Mouse (Mus musculus) liver, embryonic 11.5 days (tissue): ENCODE measurements around the gene Gm20509. TPM values are rescaled to one million over a fixed set of nuclear protein-coding genes. Genes with fewer than 3 reads are reported as not detected.
A peak's percentile ranks its signal among the peaks of the same experiment; 100 is the strongest.
"Not testable (repeated sequence)": the region's sequence is repeated elsewhere in the genome, so short reads cannot be mapped to it uniquely, and the experiment has no call there.

ENCODE experiments used
- ATAC-seq: fragments of 200-750 bp; cut with Nextera tagmentation; replicated peaks from 2 replicates; pipeline ENCODE4 v1.8.0; 2017; ENCODE audit warnings: moderate number of reproducible peaks, mild to moderate bottlenecking, moderate TSS enrichment, moderate library complexity; ENCODE audit not compliant: low FRiP score
- DNase-seq: peaks from one replicate; pipeline ENCODE4 v3.0.0-alpha.2; 2017; ENCODE audit warnings: low spot score
- H3K27ac ChIP-seq: fragments of 300-500 bp; sonication (generic); 2 replicates; pipeline ENCODE4 v1.5.1; 2014; ENCODE audit warnings: mild to moderate bottlenecking, low read depth, low read length, control low read depth
- H3K27me3 ChIP-seq: fragments of 300-500 bp; sonication (generic); replicated peaks from 2 replicates; pipeline ENCODE4 v1.6.1; 2014; ENCODE audit warnings: low read length, mixed read lengths; ENCODE audit not compliant: control insufficient read depth, insufficient read depth
- H3K36me3 ChIP-seq: fragments of 300-500 bp; sonication (generic); 2 replicates; pipeline ENCODE4 v1.6.1; 2014; ENCODE audit warnings: mild to moderate bottlenecking, low read length, moderate library complexity, mixed read lengths; ENCODE audit not compliant: control insufficient read depth, insufficient read depth
- H3K4me1 ChIP-seq: fragments of 300-500 bp; sonication (generic); replicated peaks from 2 replicates; pipeline ENCODE4 v1.6.1; 2014; ENCODE audit warnings: low read length, mixed read lengths; ENCODE audit not compliant: control insufficient read depth, insufficient read depth
- H3K4me2 ChIP-seq: fragments of 300-500 bp; sonication (generic); 2 replicates; pipeline ENCODE4 v1.6.1; 2014; ENCODE audit warnings: mild to moderate bottlenecking, control low read depth, moderate library complexity
- H3K4me3 ChIP-seq: fragments of 300-500 bp; sonication (generic); 2 replicates; pipeline ENCODE4 v1.5.1; 2014; ENCODE audit warnings: low read depth, low read length, control low read depth
- H3K9ac ChIP-seq: fragments of 300-500 bp; sonication (generic); 2 replicates; pipeline ENCODE4 v1.6.1; 2014; ENCODE audit warnings: low read depth, low read length, control low read depth
- H3K9me3 ChIP-seq: fragments of 300-500 bp; sonication (generic); 2 replicates; pipeline ENCODE4 v1.6.1; 2016; ENCODE audit warnings: low read length, inconsistent platforms, mixed read lengths; ENCODE audit not compliant: control insufficient read depth
- WGBS: fragments of 180-500 bp; shearing (Covaris S2); extraction: QIAGEN DNeasy Blood & Tissue Kit; methylation state at CpG from one replicate; pipeline ENCODE4 v1.1.7; 2014; 5-methylcytosine and 5-hydroxymethylcytosine counted together
- polyA plus RNA-seq: library from polyadenylated mRNA; unstranded; fragments of >200 nt; fragmentation: Nextera tagmentation; extraction: Ambion mirVana; gene quantifications from 2 replicates; pipeline ENCODE4 v1.2.1, GENCODE M21; 2014

The Gm20509 gene
- polyA plus RNA-seq, 1 experiment from 2014 or later, result not detected

DNA sequence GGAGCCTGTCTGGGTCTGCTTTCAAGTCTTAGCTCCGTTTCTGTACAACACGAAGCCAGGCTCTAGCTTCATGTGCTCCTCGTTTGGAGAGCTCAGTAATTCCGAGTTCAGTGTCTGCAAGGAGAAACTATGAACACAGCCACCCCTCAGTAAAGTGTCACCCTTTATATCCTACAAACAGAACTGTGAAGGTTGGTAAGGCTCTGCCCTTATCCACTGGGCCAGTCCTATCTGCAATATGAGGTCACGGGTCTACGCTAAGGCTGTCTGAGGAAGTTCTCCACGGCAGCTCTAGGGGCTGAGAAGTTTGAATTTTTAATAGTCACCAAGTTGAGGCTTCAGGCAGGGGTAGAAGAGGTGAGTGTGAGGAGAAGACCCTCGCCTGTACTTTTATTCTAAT lies 29.8 kb upstream of the Gm20509 start:
- WGBS, result 59% methylated on average over 8 of the region's 8 CpGs
- no peak overlapping the region for H3K4me2 ChIP-seq
- H3K27me3 ChIP-seq, result no peaks in the 10 kb centered on the region
- DNase-seq (no peak), ATAC-seq (peak; percentile 30; the same call in 1 of the 2 replicates)
- no peak overlapping the region for H3K4me3 ChIP-seq
- H3K4me1 ChIP-seq, result peaks cover 4% of the 10 kb centered on the region
- H3K9me3 ChIP-seq, result no peaks in the 10 kb centered on the region
- no peak overlapping the region for H3K27ac ChIP-seq
- H3K36me3 ChIP-seq, result no peaks in the 10 kb centered on the region
- no peak overlapping the region for H3K9ac ChIP-seq

DNA sequence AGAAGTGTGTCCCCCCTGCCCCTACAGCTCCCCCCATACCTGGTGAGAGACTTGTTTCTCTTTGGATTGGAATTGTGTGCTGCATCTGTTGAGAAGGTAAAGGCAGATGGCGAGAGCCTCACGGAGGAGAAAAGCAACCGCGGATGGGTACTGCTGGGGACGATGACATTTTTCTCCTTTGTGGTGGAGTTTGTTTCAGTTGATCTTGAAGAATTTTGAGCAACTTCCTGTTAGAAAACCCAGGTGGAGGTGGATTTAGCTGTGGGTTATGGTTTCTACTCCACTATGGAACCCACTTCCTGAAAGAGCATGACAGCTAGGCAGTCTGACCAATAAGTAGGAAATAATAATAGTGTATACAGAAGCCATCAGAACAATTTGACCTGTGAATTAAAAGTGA lies 29.1 kb upstream of the Gm20509 start:
- DNase-seq, result no peak
- Histone ChIP-seq H3K27me3 (no peaks in the 10 kb centered on the region), H3K9ac (no peak overlapping the region), H3K4me2 (no peak overlapping the region), H3K36me3 (no peaks in the 10 kb centered on the region), H3K9me3 (no peaks in the 10 kb centered on the region), H3K27ac (no peak overlapping the region), H3K4me1 (no peaks in the 10 kb centered on the region; the same call in none of the 2 replicates), H3K4me3 (no peak overlapping the region)
- WGBS, result 66% methylated on average over 5 of the region's 5 CpGs
- ATAC-seq, result no peak

DNA sequence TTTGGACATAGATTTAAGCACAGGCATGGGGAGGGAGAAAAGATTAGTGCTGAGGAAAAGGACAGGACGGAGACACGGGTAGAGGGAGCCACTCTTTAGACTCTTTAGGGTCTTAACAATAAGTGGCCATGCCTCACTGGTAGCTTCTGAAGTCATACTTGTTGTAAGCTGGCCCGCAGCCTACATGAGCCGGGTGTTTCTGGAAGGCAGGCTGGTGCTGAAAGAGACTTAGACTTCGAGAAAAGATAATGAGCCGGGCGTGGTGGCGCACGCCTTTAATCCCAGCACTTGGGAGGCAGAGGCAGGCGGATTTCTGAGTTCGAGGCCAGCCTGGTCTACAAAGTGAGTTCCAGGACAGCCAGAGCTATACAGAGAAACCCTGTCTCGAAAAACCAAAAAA lies 22.9 kb upstream of the Gm20509 start:
- H3K27ac ChIP-seq, H3K9me3 ChIP-seq, H3K4me3 ChIP-seq, H3K4me2 ChIP-seq, H3K9ac ChIP-seq, H3K36me3 ChIP-seq, DNase-seq, ATAC-seq, H3K27me3 ChIP-seq, H3K4me1 ChIP-seq: not testable (repeated sequence)
- WGBS, result 78% methylated on average over 9 of the region's 12 CpGs

DNA sequence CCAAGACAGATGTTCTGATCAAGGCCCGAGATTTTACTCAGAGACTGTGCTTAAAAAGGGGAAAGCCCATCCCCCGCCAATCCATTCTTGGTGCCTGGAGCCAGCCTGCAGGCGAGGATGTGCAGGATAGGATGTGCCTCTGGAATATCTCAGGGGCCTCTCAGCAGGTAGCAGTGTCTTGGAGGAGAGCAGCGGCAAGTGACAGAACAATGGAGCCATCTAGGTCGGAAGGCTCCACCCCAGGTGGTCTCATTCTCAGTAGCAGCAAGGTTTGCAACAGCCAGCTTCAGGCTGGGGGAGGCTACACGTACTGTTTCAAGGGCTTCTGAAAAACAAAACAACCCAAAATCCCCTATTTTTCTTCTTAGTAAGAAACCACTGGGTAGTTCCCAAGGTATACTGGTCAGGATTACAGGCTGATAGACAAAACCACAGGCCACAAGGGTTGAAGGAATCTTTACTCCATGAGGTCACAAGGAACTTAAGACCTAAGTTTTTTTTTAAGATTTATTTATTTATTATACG lies 22.4 kb upstream of the Gm20509 start:
- H3K4me2 ChIP-seq, result no peak overlapping the region
- H3K4me3 ChIP-seq, result no peak overlapping the region
- WGBS, result 65% methylated on average over 7 of the region's 7 CpGs
- no peaks in the 10 kb centered on the region for H3K27me3 ChIP-seq
- no peak overlapping the region for H3K9ac ChIP-seq
- ATAC-seq, result no peak
- no peak for DNase-seq
- no peak overlapping the region for H3K27ac ChIP-seq
- no peaks in the 10 kb centered on the region for H3K4me1 ChIP-seq
- H3K9me3 ChIP-seq, result no peaks in the 10 kb centered on the region
- no peaks in the 10 kb centered on the region for H3K36me3 ChIP-seq

DNA sequence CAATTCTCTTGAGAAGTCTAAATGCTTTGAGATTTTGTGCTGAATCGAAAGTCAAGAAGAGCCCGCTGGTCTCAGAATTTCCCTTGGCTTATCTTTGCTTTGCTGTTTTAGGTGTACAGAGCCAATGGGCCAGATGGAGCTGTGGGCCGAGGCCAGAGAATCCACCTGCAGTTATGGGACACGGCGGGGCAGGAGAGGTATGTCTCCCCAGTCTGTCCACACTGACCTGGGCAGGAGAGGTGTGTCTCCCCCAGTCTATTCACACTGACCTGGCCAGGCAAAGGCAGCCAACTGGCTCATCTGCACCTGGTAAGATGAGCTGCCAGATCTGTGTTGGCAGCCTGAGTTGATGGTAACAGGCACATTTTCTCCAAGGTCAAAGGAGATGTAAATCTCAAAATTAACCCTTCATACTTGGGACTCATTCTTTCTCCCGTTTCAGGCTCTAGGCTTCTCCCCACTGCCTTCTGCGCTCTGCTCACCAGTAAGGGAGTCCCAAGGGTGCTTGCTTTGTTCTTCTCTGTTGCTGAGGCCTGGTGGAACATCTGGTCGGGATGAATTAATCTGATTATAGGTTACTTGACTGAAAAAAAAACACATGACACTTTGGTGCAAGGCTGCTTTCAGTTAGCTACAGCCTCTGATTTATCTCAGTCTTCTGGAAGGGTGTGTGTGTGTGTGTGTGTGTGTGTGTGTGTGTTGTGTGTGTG lies 19.8 kb upstream of the Gm20509 start:
- H3K9me3 ChIP-seq, result no peaks in the 10 kb centered on the region
- H3K36me3 ChIP-seq, result no peaks in the 10 kb centered on the region
- WGBS, result 80% methylated on average over 8 of the region's 8 CpGs
- H3K9ac ChIP-seq, result no peak overlapping the region
- no peak for DNase-seq
- H3K27ac ChIP-seq, result no peak overlapping the region
- H3K4me1 ChIP-seq, result peaks cover 3% of the 10 kb centered on the region
- no peak for ATAC-seq
- no peak overlapping the region for H3K4me2 ChIP-seq
- no peak overlapping the region for H3K4me3 ChIP-seq
- no peaks in the 10 kb centered on the region for H3K27me3 ChIP-seq

DNA sequence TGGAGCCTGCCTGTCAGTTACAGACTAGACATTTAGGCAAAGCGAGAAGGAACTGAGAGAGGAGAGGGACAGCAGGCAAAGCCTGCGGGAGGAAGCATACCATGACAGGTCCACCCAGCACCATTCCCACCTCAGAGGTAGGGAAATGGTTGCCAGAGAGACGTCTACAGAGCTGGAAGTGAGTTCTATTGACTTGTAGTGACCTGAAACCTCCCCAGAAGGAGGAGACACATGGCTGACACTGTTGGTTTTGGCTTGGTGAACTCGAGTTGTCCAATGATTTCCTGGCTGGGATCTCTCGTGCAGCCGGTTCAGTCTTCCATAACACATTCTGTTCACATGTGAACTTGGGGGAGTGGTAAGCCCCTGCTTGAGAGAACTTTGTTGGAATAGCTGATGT lies 18.3 kb upstream of the Gm20509 start:
- 58% methylated on average over 6 of the region's 6 CpGs for WGBS
- H3K9me3 ChIP-seq, result no peaks in the 10 kb centered on the region

DNA sequence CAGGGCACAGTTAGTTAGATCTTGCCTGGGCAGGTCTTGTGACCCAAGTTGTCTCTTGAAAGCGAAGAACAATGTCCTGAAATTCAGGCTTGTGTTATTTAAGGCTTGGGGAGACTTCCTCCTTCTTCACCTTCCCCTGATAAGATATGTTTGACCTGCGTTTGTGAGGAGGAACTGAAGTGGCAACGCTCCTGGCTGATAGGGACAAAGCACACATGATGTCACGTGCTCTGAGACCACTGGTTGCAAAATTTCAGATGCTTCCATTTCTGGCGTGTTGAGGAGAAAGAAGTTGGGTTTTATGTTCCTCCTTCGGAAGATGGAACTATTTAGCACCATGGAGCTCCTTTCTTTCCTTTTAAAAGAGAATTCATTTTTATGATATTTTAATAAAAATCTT lies 16.4 kb upstream of the Gm20509 start:
- Histone ChIP-seq H3K4me3 (no peak overlapping the region), H3K27ac (peak overlapping the region; percentile 32; the same call in 1 of the 2 replicates), H3K4me1 (peaks cover 3% of the 10 kb centered on the region), H3K4me2 (no peak overlapping the region), H3K27me3 (no peaks in the 10 kb centered on the region), H3K9me3 (no peaks in the 10 kb centered on the region), H3K36me3 (no peaks in the 10 kb centered on the region), H3K9ac (no peak overlapping the region)
- whole genome bisulfite sequencing, result 37% methylated on average over 6 of the region's 6 CpGs
- no peak for DNase-seq
- ATAC-seq, result no peak

More for the DNA sequence above, 18.3 kb upstream of the Gm20509 start:
- Histone ChIP-seq H3K27me3 (no peaks in the 10 kb centered on the region), H3K9ac (no peak overlapping the region), H3K4me1 (peaks cover 3% of the 10 kb centered on the region), H3K36me3 (no peaks in the 10 kb centered on the region), H3K4me3 (no peak overlapping the region), H3K4me2 (no peak overlapping the region), H3K27ac (no peak overlapping the region)
- DNase-seq, result no peak
- ATAC-seq, result no peak

DNA sequence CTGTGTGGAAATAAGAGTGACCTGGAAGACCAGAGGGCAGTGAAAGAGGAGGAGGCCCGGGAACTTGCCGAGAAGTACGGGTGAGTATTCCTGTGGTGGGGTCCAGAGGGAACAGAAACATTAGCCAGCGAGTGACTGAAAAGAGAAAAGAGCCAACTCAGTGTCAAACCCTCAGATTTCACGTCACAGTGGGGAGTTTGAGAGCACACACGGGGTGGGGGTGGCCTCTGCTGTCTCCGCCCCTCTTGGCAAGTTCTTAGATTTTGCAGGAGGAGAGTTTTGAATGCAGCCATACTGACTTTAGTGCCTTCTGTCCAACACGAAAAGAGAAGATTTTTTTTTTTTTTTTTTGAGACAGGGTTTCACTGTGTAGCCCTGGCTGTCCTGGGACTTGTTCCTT lies 15.1 kb upstream of the Gm20509 start:
- Histone ChIP-seq H3K4me3 (no peak overlapping the region), H3K9me3 (no peaks in the 10 kb centered on the region), H3K9ac (no peak overlapping the region), H3K36me3 (no peaks in the 10 kb centered on the region), H3K4me1 (peaks cover 3% of the 10 kb centered on the region), H3K27me3 (no peaks in the 10 kb centered on the region), H3K4me2 (no peak overlapping the region), H3K27ac (no peak overlapping the region)
- ATAC-seq, result no peak
- WGBS, result 64% methylated on average over 8 of the region's 8 CpGs
- DNase-seq, result no peak

DNA sequence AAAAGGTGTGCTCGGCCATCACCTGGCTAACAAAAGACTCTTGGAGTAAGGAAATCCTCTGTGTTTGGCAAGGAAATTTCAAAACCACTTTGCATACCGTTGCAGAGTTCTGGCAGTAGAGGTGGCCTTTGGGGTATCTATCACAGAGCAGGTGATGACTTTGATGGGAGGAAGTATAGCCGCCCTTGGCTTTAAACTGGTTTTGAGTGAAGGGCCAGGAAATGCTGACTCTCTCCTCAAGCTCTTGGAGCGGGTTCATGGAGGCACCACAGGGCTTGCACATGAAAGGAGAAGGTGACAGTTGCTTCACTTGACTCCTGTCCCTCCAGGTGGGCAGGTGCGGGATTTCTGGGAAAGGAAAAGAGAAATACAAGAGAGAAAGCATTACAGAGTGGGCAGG lies 14.7 kb upstream of the Gm20509 start:
- no peak for DNase-seq
- H3K9ac ChIP-seq, result no peak overlapping the region
- no peak overlapping the region for H3K4me3 ChIP-seq
- H3K9me3 ChIP-seq, result no peaks in the 10 kb centered on the region
- no peak overlapping the region for H3K4me2 ChIP-seq
- H3K4me1 ChIP-seq, result peaks cover 3% of the 10 kb centered on the region
- H3K27ac ChIP-seq, result no peak overlapping the region
- H3K27me3 ChIP-seq, result no peaks in the 10 kb centered on the region
- H3K36me3 ChIP-seq, result no peaks in the 10 kb centered on the region
- 56% methylated on average over 5 of the region's 5 CpGs for WGBS
- no peak for ATAC-seq
